Mouse (Mus musculus) activated CD4-positive, CD25-positive, alpha-beta regulatory T cell, adult 4 months (primary cell): Measurements from ENCODE around the gene Qk. TPM values are rescaled to one million over a fixed set of nuclear protein-coding genes. Genes with fewer than 3 reads are reported as not detected.

Source experiments
- ATAC-seq: one replicate; pipeline ENCODE4 v1.8.0; 2017
- polyA plus RNA-seq, 2 experiments: library from polyadenylated mRNA; unstranded; fragments of 100-300 nt; shearing (Covaris generic); gene quantifications; one replicate each; pipeline ENCODE4 v1.2.1; 2017

Qk gene
- polyA plus RNA-seq, 2 experiments from 2014 or later, result 10.5 to 13.4 TPM

DNA sequence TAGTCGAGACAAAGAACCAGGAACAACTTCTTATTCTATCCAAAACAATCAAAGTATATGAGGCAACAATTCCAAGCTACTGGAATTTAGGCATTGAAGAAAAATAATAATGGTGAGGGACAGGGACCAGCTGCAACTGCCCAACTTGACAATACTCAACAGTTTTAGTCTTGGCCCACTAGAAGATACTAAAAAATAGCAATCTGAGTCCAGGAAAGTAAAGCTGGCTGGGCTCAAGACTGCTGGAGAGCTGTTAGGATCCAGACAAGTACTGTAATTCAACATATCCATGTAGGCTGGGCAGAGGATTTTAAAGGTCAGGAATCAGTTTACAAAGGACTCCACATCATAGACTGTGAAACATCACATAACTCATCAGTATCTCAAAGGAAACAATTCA, 79.6 kb downstream of the Qk start:
- ATAC-seq, result no peak

DNA sequence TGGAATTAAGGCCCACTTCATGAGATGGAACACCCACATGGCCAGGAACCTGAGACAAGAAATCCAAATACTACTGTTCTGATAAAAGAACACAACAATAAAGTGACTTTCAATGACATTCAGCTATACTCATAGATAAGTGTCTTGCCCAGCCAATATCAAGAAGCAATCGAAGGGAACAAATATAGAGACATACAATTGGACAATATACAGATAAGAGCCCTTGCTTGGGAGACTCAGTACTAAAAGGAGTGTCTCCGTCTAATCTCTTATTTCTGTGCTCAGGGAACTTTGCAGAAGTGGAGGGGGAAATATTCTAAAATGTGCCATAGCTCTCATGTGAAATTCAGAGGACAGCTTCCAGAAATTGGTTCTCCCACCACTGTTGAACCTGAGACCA, 83.1 kb downstream of the Qk start:
- no peak for ATAC-seq

DNA sequence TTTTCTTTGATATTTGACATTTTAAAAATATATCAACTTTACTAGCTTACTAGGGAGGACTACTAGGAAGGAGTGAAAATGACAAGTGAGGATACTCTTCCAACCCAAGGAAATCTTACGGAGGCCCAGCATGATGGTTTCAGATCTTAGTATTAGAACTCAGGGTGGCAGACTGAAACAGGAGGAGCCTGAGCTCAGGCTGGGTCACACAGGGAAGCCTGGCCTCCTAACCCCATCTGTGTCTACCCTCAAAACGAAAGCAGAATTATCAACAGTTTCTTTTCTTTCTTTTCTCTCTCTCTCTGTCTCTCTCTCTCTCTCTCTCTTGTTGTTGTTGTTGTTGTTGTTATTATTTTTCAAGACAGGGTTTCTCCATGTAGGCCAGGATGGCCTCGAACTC, 87.2 kb downstream of the Qk start:
- ATAC-seq, result peak; percentile 78

DNA sequence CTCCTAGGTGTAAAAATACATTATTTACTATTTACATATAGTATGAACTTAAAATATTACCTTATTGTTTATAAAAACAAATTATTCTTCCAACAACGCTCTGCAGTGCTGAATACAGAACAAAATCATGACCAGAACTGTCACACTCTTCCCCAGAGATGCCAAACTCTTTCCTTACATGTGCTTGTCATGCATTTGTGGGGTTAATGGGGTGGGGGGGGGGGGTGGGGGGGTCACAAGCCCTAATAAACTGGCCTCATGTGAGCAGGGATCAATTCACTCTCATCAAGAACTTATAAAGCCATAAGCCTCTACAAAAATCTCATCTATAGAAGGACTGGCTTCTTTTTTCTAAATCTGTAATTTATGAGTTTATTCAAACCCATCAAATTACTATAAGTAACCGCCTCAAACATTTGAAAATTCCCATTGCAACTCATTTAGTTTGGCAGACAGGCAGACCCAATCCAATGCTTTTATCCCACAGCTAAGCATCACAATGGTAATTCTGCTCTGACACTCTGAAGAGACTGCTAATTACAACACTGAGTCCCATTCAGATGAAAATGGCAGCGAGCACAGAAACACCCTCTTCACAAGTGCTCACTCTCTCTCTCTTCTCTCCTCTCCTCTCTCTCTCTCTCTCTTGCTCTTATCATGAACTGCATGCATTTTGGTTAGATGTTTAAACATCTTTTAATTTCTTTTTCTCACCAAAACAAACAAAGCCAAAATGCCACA, 91.7 kb downstream of the Qk start:
- ATAC-seq, result no peak

DNA sequence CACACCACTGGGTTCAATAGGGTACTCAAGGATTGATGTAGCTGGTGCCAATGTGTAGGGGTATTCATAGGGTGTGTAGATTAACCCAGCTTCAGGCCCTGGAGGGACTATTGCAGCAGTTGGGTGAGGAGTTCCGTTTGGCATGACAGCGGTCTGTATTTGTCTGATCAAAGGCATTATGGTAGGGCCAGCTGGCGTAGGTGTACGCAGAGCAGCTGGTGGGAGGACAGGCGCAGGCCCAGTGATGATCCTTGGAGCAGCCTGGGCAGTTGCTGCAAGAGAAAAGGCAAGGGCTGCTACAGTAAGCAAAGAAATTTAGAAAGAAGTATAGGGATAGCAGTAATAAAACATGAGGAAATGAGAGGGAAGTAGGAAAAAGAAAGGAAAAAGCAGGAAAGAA, 103.5 kb downstream of the Qk start:
- ATAC-seq, result no peak

DNA sequence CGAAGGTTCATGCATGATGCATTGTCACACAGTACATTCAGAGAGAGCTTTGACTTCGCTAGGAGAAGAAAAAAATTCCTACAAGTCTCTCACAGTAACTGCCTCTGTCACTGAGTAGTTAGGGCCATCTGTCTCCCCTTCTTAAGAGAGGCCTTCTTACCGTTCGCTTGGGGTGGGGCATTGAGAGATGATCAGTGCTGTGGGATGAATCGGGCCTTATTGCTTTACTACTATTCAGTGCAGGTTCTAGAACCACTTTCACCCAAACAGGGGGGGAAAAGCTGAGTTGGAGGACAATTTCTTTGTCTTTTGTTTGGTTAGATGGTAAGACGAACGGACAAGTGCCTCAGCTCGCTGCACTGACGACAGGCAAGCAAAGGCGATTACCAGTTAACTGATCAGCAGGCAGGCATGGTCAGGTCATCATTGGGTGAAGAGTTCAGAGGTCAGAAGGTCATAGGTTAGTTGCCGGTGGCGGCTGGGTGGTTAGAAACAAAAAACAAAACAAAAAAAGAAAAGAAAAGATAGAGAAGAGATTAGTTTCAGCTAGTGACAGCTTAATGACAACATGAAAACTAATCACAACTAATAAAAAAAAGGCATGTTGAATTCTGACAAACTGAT, 110.4 kb downstream of the Qk start:
- no peak for ATAC-seq

DNA sequence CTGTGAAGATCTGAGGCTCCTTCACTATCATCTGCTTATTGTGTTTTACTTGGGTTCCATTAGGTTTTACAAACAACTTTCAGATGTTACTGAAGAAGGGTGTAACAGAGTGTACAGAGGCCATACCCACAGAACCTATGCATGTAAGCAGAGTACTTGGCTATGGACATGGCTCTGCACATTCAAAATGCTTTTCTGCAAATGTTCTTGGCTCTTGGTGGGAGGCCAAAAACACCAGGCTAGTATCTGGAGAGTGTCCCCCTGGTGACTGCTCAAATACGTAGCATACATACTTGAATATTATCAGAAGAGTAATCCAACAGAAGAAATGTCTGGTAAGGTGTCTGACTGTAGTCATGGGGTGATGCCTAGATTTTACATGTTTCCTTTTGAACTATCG, 121.0 kb downstream of the Qk start:
- ATAC-seq, result no peak

DNA sequence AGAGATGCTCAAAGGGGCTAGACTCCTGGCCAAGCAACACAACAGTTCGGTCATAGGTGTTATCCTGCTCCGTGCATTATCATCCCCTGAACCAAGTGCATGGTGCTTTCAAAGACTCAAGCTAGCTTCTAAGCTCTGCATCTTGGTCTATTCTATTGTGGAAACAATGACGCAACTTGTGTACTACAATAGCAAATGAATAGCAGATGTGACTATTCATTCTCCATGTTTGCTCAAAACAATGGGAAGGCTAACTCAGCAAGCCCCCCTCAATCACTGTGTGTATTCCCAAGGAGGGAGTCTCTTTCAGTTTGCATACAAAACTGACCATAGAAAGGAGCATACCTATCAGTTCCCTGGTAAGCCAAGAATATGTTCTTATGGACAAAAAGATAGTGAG, 121.4 kb downstream of the Qk start:
- no peak for ATAC-seq

DNA sequence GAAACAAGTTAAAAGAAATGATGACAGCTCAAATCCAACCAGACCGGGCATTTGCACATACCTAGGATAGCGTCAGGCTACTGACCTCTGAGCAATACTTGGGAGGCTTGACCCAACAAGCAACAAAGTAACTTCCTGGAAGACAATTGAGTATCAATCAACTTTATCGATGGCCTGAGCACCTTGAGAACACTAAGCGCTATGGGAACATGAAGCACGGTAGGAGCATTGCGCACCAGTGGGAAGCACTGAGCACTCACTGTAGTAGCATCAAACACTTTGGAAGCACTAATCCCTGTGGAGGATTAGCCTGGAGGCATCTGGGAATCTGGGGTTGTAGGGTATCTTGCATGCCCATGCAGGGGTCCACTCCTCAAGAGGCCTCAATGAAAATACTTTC, 124.0 kb downstream of the Qk start:
- ATAC-seq, result no peak

DNA sequence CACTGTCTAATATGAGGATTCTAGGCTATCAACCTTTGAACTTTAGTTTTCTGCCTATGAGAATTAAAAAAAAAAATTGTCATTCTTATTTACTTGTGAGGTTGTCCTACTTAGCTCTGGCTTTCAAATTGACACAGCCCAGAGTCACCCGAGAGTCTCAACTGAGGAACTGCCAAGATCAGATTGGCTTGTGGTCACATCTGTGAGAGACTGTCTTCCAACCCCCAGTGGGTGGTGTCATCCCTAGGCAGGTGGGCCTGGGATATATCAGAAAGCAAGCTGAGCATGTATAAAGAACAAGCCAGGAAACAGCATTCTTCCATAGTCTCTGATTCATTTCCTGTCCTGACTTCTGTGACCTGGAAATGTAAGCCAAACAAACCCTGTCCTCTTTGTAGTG, 128.8 kb downstream of the Qk start:
- ATAC-seq, result no peak

DNA sequence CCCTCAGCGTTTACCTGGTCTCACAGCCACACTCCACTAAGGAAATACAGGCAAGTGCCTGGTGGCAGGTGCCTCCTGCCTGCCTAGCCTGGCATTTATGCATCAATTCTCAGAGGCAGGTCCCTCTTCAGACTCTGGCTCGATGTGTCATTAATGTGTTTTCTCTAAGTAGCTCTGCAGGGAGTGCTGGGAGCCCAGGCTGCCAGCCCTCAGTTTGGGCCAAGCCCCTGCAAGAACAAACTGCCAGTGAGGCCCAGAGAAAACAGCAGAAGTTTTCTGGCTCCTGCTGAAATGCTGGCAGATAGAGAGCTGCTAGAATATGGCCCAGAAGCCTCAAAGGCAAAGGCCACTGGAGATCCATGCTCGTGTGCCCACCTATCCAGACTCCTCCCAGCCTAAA, 131.2 kb downstream of the Qk start:
- ATAC-seq, result no peak

DNA sequence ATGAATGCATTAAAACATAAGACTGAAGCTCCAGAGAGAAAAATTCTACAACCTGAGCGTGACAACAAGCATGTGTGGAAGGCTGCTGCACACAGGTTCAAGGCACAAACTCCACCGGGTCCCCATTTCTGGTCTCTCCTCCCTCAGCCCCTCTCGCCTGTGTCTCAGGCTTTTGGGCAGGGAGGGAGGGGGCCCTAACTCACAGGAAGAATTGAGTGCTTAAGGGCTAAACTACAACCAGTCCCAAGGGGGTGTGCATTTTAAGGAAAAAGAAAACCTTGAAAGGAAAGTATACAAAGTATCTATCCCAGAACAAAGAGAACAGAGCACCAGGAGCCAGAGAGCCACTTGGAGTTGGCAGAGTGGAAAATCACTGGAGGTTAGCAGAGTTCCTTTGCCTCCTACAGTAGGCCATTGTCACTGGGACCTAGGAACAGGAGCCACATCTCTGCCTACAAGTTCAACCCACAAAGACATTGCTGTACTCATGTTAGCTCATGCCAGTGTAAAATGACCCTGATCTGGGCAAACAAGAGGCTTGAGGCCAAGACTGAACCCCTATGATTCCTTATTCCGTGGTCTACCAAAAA, 132.1 kb downstream of the Qk start:
- no peak for ATAC-seq

DNA sequence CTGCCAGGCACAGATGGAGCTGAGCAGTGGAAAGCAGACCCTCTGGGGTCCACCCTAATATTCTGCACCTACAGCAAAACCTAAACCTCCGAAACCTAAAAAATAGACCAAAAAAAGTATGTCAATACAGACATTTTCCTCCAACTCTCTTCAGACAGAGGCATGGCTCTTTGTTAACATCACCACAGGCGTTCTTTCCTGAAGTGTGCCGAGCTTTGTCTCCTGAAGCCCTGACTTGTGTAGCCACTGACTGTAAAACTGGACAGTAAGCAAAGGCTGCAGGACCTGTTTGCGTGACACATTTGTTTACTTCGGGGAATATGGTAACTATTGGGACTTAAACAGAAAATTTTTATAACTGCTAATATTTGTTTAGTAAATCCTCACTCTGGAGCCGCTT, 137.9 kb downstream of the Qk start:
- ATAC-seq, result no peak

DNA sequence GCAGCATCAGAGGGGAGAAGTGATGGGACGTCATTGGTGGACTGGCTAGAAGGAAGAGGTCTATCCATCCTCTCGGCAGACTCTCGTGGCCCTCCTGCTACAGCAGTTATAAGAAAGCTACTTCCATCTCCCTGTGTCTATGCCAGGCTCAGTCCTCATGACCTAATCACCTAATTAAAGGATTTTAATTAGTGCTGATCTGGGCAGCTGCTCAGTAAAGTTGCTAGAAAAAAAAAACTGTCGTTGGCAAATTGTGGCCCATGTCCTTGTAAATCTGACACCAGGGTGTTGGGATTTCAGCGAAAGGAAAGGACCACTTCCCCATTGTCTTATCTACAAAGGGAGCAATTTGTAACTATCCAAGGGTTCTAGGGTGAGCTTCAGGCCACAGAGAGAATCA, 142.6 kb downstream of the Qk start:
- ATAC-seq, result no peak

DNA sequence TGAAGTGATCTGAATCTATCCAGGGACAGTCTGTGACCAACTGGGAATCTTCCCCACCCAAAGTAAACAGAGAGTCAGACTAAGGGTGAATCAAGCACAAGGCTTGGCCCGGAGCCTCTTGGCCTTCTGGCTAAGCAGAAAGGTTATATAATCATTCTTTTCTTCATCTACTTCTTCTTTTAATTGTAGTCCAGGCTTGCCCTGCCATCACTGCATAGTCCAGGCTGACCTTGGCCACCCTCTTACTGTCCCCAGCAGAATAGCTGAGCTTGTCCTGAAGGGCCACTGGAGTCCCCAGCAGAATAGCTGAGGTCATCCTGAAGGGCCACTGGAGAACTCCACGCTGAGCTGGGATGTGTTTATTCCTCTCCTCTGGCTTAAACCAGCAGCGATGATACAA, 158.4 kb downstream of the Qk start:
- ATAC-seq, result no peak

DNA sequence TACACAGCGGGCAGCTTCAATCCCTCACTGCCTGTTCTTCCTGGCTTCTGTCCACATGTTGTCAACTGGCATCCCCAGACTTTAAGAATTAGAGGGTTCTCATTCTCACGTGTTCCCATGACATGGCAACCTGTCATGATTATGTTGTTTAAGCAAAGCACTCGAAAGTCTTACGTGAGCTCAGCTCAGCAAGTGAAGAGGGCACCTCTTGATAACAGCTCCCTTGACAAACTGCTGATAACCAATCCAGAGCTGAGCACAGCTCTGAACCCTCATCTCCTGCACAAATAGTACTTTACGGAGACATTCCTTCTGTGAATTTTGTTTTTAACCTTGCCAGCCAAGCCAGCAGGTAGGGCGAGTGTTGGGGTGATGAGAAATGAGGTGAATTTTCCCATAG, 159.2 kb downstream of the Qk start:
- no peak for ATAC-seq

DNA sequence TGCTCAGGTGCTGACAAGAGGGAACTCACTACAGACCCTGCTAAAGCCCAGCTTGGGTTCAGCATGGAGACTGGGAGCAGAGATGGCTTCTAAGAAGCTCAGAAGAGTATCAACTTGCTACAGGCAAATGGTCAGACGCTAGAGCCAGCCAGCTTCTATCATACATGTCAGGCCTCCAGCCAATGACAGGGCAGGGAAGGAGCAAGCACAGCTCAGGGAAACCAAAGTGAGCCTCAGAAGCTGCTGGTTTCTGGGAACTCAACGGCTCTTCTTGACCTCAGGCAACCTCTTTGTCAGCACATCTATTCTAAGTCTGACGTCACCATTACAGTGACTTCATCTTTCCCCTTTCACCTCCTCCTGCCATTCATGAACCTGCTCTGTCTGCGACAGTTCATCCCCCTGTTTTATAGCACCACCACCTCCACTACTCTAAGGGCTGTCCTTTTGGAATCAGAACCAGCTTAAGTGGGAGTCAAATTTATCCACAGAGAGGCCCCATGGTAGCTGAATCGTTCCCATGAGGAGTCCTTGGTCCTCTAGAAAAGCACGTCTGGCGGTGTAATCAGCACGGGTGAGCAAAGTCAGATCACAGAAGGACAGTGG, 166.7 kb downstream of the Qk start:
- no peak for ATAC-seq
